Mouse (Mus musculus): ENCODE data around the gene Wfdc10. TPM values are rescaled to one million over a fixed set of nuclear protein-coding genes. Genes with fewer than 3 reads are reported as not detected.
A peak's percentile ranks its signal among the peaks of the same experiment; 100 is the strongest.

The Wfdc10 gene
- polyA plus RNA-seq, 1 experiment from 2014 or later, result not detected

DNA sequence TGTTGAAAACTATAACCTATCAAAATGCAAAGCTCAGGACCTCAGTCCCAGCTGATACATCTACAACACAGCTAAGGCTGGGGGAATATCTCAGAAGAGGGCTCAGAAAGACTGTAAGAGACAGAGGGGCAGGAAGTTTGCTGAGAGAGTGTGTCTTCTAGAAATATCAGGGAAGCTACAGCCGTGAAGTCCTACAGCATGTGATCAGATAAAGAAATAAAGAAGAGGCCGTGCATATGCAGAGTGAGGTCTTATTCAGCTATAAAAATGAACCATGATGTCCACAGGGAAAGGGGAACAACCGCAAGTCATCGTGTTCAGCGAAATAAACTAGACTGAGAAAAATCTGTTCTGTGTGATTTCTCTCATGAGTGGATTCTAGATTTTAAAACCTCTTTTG, 14.4 kb downstream of the Wfdc10 start:
- WGBS, result 82% methylated on average over 5 of the region's 5 CpGs
- Histone ChIP-seq H3K4me2 (no peak overlapping the region), H3K4me3 (no peak overlapping the region), H3K27ac (no peak overlapping the region), H3K27me3 (no peaks in the 10 kb centered on the region), H3K36me3 (no peaks in the 10 kb centered on the region), H3K9ac (no peak overlapping the region), H3K9me3 (no peaks in the 10 kb centered on the region), H3K4me1 (no peaks in the 10 kb centered on the region)
- ATAC-seq (ENCODE audit: insufficient number of reproducible peaks, low FRiP score, low TSS enrichment, low read depth), result no peak

DNA sequence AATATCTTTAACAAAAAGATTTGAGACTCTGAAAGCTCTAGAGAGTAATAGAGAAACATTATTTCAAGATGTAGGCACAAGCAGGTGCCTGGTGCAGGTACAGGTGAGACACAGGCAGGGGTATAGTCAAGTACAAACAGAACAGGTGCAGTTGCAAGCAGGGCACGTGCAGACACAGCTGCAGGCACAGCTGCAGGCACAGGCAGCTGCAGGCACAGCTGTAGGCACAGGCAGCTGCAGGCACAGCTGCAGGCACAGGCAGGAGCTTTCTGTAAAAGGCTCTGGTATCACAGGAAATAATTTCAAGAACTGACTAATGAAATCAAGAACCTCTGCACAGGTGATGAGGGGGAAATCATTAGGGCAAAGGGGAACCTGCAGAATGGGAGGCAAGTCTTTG, 15.1 kb downstream of the Wfdc10 start:
- 12% methylated on average over 1 of the region's 1 CpGs for WGBS

GRCm38 (mm10) chr2:164673987-164674386, 18.1 kb downstream of the Wfdc10 start, which contains the start of gene Wfdc11:
Wfdc11 (minus strand) TSS chr2:164674087.
- Histone ChIP-seq H3K4me3 (no peak within 1 kb of the TSS), H3K4me1 (peaks cover 5% of the 10 kb centered on the region), H3K27ac (no peak within 1 kb of the TSS), H3K27me3 (no peaks in the 10 kb centered on the region), H3K4me2 (no peak within 1 kb of the TSS), H3K36me3 (no peaks in the 10 kb centered on the region), H3K9ac (no peak within 1 kb of the TSS), H3K9me3 (no peaks in the 10 kb centered on the region)
- WGBS, result 64% methylated on average over 7 of the region's 7 CpGs
- no peak for ATAC-seq (ENCODE audit: insufficient number of reproducible peaks, low FRiP score, low TSS enrichment, low read depth)

More for the DNA sequence above, 15.1 kb downstream of the Wfdc10 start:
- Histone ChIP-seq H3K9me3 (no peaks in the 10 kb centered on the region), H3K27me3 (no peaks in the 10 kb centered on the region), H3K9ac (no peak overlapping the region), H3K36me3 (no peaks in the 10 kb centered on the region), H3K27ac (no peak overlapping the region), H3K4me1 (no peaks in the 10 kb centered on the region), H3K4me2 (no peak overlapping the region), H3K4me3 (no peak overlapping the region)
- no peak for ATAC-seq (ENCODE audit: insufficient number of reproducible peaks, low FRiP score, low TSS enrichment, low read depth)

GRCm38 (mm10) chr2:164676103-164676502, 20.3 kb downstream of the Wfdc10 start:
- Histone ChIP-seq H3K9ac (no peak overlapping the region), H3K4me2 (no peak overlapping the region), H3K36me3 (no peaks in the 10 kb centered on the region), H3K9me3 (no peaks in the 10 kb centered on the region), H3K4me3 (no peak overlapping the region), H3K4me1 (peaks cover 9% of the 10 kb centered on the region), H3K27ac (no peak overlapping the region), H3K27me3 (no peaks in the 10 kb centered on the region)
- no peak for ATAC-seq (ENCODE audit: insufficient number of reproducible peaks, low FRiP score, low TSS enrichment, low read depth)
- WGBS, result 75% methylated on average over 7 of the region's 7 CpGs

DNA sequence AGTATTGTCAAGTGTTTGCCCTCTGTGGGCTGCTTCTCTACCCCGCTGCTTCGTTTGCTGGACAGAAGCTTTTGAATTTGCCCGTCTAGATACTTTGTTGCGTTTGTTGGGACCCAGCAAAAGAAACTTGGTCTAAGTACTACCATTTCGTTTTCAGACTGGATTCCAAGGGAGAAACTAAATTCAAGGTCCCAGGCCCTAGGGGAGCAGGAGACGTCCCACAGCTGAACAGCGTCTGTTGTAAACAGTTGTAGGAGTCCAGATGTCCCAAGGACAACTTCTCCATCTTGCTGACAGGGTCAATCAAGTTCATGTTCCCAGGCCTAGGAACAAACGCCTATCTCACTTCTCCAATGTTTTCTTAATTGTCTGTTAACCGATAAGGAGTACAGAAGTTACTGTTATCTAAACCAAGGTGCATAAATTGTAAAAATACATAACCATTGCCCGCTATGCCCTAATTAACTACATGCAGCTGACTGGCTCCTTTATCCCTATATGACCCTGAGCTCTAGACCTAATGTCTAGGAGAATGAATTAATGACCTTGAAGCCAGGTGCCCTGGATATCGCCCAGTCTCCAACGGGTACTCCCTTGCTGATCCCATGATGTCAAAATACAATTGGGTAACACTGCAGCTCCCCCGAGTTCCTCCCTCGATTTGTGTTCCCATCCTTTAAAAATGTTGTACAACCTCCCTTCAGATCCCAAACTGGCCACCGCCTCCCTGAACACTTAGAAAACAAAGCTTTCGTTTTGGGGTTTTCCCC, 21.3 kb downstream of the Wfdc10 start:
- WGBS, result 79% methylated on average over 16 of the region's 16 CpGs
- H3K4me3 ChIP-seq, result no peak overlapping the region

GRCm38 (mm10) chr2:164678848-164679625, 23.2 kb downstream of the Wfdc10 start:
- ATAC-seq (ENCODE audit: insufficient number of reproducible peaks, low FRiP score, low TSS enrichment, low read depth), result no peak
- peak overlapping the region; percentile 32 for H3K4me3 ChIP-seq
- peak overlapping the region; percentile 53 for H3K4me2 ChIP-seq
- no peaks in the 10 kb centered on the region for H3K36me3 ChIP-seq
- no peak overlapping the region for H3K9ac ChIP-seq
- H3K27me3 ChIP-seq, result no peaks in the 10 kb centered on the region
- H3K9me3 ChIP-seq, result no peaks in the 10 kb centered on the region
- peaks cover 9% of the 10 kb centered on the region for H3K4me1 ChIP-seq
- WGBS, result 15% methylated on average over 19 of the region's 19 CpGs
- no peak overlapping the region for H3K27ac ChIP-seq

More for the DNA sequence above, 21.3 kb downstream of the Wfdc10 start:
- Histone ChIP-seq H3K4me2 (no peak overlapping the region), H3K4me1 (peaks cover 9% of the 10 kb centered on the region), H3K9ac (no peak overlapping the region), H3K36me3 (no peaks in the 10 kb centered on the region), H3K27me3 (no peaks in the 10 kb centered on the region), H3K9me3 (no peaks in the 10 kb centered on the region), H3K27ac (no peak overlapping the region)
- ATAC-seq (ENCODE audit: insufficient number of reproducible peaks, low FRiP score, low TSS enrichment, low read depth), result no peak

GRCm38 (mm10) chr2:164679906-164680305, 24.1 kb downstream of the Wfdc10 start:
- Histone ChIP-seq H3K4me3 (no peak overlapping the region), H3K4me1 (peaks cover 9% of the 10 kb centered on the region), H3K36me3 (no peaks in the 10 kb centered on the region), H3K27ac (no peak overlapping the region), H3K9ac (no peak overlapping the region), H3K27me3 (no peaks in the 10 kb centered on the region), H3K9me3 (no peaks in the 10 kb centered on the region), H3K4me2 (no peak overlapping the region)
- WGBS, result 32% methylated on average over 3 of the region's 3 CpGs
- no peak for ATAC-seq (ENCODE audit: insufficient number of reproducible peaks, low FRiP score, low TSS enrichment, low read depth)

DNA sequence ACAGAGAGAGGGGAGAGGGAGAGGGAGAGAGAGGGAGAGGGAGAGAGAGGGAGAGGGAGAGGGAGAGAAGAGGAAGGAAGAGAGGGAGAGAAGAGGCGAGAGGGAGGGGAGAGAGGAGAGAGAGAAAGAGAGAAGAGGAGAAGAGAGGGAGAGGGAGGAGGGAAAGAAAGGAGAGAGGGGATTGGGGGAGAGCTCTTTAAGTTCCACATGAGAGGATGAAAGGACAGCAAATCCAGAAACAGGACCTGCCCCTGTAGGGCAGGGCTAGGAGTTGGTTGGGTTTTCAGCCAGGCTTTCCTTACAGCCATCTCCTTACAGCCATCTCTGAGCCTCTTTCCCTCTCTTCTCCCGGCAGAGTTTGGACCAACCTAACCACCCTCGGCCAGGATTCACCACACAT, 29.0 kb downstream of the Wfdc10 start, which contains the start of gene Wfdc13:
TSS of gene Wfdc13 (plus strand) at position 301 of the 400 bp plus-strand sequence.
- H3K27ac ChIP-seq, result no peak within 1 kb of the TSS
- 58% methylated on average over 3 of the region's 3 CpGs for WGBS
- H3K36me3 ChIP-seq, result no peaks in the 10 kb centered on the region
- no peaks in the 10 kb centered on the region for H3K27me3 ChIP-seq
- H3K9ac ChIP-seq, result no peak within 1 kb of the TSS
- ATAC-seq (ENCODE audit: insufficient number of reproducible peaks, low FRiP score, low TSS enrichment, low read depth), result no peak
- no peaks in the 10 kb centered on the region for H3K9me3 ChIP-seq
- no peak within 1 kb of the TSS for H3K4me2 ChIP-seq
- no peaks in the 10 kb centered on the region for H3K4me1 ChIP-seq
- no peak within 1 kb of the TSS for H3K4me3 ChIP-seq

DNA sequence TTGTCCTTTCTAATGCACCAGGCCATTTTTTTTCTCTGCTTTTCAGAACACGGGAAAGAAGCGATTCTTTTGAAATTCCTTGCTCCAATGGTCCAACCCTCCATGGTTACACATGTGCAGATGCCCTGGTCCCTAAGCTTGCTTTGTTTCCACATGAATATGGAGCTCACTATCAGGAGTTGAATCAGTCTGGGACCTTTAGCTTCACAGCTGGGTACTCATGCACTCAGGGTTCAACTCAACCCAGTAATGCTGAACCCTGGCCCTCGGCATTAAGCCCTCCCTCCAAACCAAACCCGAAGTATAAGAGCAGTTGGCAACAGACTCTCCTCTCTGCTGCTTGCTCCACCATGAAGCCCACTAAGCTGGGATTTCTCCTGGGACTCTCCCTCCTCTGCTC, 42.4 kb downstream of the Wfdc10 start, which contains the start of gene Spint4:
TSS of gene Spint4 (plus strand) at position 301 of the 400 bp plus-strand sequence.
- H3K9ac ChIP-seq, result no peak within 1 kb of the TSS
- no peak for ATAC-seq (ENCODE audit: insufficient number of reproducible peaks, low FRiP score, low TSS enrichment, low read depth)
- 78% methylated on average over 4 of the region's 4 CpGs for WGBS

GRCm38 (mm10) chr2:164700959-164701358, 45.1 kb downstream of the Wfdc10 start:
- H3K36me3 ChIP-seq, result no peaks in the 10 kb centered on the region
- 61% methylated on average over 5 of the region's 5 CpGs for WGBS

More for the DNA sequence above, 42.4 kb downstream of the Wfdc10 start, which contains the start of gene Spint4:
- no peaks in the 10 kb centered on the region for H3K4me1 ChIP-seq
- no peak within 1 kb of the TSS for H3K4me3 ChIP-seq
- no peaks in the 10 kb centered on the region for H3K9me3 ChIP-seq
- H3K27ac ChIP-seq, result no peak within 1 kb of the TSS
- H3K4me2 ChIP-seq, result no peak within 1 kb of the TSS
- no peaks in the 10 kb centered on the region for H3K36me3 ChIP-seq
- H3K27me3 ChIP-seq, result no peaks in the 10 kb centered on the region

DNA sequence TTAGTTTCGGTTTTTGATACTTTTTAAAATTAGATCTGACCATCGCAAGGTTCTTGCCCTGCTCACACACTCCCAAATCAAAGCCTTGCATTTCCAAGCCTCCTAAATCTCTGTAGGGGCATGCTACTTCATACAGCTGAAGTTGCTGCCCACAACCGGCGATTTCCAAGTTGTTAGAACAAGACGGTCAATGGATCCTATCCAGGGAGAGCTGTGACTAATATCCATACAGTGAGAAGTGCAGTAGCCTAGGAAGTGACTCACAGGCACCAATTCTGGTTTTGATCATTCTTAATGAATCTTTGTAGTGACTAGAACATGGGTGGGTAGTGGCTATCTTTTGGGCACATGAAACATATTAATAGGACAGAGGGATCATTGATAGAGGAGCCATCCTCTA, 45.9 kb downstream of the Wfdc10 start:
- H3K9ac ChIP-seq, result no peak overlapping the region
- WGBS, result 84% methylated on average over 5 of the region's 5 CpGs
- no peak overlapping the region for H3K4me3 ChIP-seq
- ATAC-seq (ENCODE audit: insufficient number of reproducible peaks, low FRiP score, low TSS enrichment, low read depth), result no peak
- no peak overlapping the region for H3K4me2 ChIP-seq
- H3K36me3 ChIP-seq, result no peaks in the 10 kb centered on the region
- H3K9me3 ChIP-seq, result no peaks in the 10 kb centered on the region
- H3K27me3 ChIP-seq, result no peaks in the 10 kb centered on the region
- no peak overlapping the region for H3K27ac ChIP-seq
- H3K4me1 ChIP-seq, result no peaks in the 10 kb centered on the region

More at GRCm38 (mm10) chr2:164700959-164701358, 45.1 kb downstream of the Wfdc10 start:
- Histone ChIP-seq H3K4me1 (no peaks in the 10 kb centered on the region), H3K27ac (no peak overlapping the region), H3K27me3 (no peaks in the 10 kb centered on the region), H3K4me3 (no peak overlapping the region), H3K9me3 (no peaks in the 10 kb centered on the region), H3K4me2 (no peak overlapping the region), H3K9ac (no peak overlapping the region)
- ATAC-seq (ENCODE audit: insufficient number of reproducible peaks, low FRiP score, low TSS enrichment, low read depth), result no peak

DNA sequence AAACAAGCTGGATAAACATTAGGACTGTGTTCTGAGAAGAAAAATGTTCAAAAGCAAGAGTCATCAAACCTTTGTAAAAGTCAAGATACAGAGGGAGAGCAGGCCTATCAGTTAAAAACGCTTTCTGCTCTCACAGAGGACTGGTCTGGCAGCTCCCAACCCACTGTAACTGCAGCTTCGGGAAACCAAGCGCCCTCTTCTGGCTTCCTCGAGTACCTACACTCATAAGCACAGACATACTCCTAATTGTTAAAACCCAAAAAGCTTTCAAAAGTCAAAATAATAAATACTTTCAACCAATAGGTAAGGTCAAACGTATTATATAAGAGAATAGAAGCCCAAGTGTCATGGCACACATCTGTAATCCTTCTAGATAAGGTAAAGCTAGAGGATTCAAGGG, 48.4 kb downstream of the Wfdc10 start:
- no peaks in the 10 kb centered on the region for H3K36me3 ChIP-seq
- 81% methylated on average over 5 of the region's 5 CpGs for WGBS
- H3K4me2 ChIP-seq, result no peak overlapping the region
- ATAC-seq (ENCODE audit: insufficient number of reproducible peaks, low FRiP score, low TSS enrichment, low read depth), result no peak
- H3K4me1 ChIP-seq, result no peaks in the 10 kb centered on the region
- no peak overlapping the region for H3K4me3 ChIP-seq
- no peak overlapping the region for H3K9ac ChIP-seq
- H3K9me3 ChIP-seq, result no peaks in the 10 kb centered on the region
- H3K27me3 ChIP-seq, result no peaks in the 10 kb centered on the region
- H3K27ac ChIP-seq, result no peak overlapping the region
